Mouse (Mus musculus): ENCODE results near the gene Lrrn3. TPM values are rescaled to one million over a fixed set of nuclear protein-coding genes. Genes with fewer than 3 reads are reported as not detected.

Gene Lrrn3
- polyA plus RNA-seq, 1 experiment: 0.06 TPM

DNA sequence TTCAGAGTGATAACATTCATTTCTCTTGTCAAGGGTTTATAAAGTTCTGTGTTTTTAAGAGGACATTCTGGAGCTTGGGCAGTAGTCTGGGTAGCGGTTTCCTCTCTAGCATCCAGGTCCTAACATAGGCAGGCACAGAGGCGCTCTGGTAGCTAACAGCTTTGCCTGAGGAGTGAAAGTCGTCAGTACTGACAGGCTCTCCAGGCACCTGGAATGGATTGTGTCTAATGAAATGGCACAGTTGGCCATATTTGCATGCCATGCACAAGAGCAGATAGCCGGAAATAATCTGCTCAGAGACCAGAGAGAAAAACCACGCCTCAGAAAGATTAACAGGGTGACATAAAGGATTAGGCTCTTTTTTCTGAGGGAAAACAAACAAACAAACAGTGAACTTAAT, 58.8 kb downstream of the Lrrn3 start:
- no peak overlapping the region for H3K27ac ChIP-seq (ENCODE audit: control insufficient read depth, insufficient read depth, low read depth, low read length)
- no peaks in the 10 kb centered on the region for H3K36me3 ChIP-seq (ENCODE audit: control insufficient read depth, insufficient read depth, low read length)
- H3K4me3 ChIP-seq (ENCODE audit: control insufficient read depth, low read depth, low read length): no peak overlapping the region
- no peaks in the 10 kb centered on the region for H3K4me1 ChIP-seq (ENCODE audit: control insufficient read depth, insufficient read depth, low read length)
- TF ChIP-seq POLR2A (IDR thresholded peaks at IDR 0.05; ENCODE audit: control insufficient read depth, low read depth, low read length) (no peak), CTCF (IDR thresholded peaks at IDR 0.05; ENCODE audit: control insufficient read depth, insufficient read depth, insufficient replicate concordance, low read depth, low read length) (no peak)
- H3K27me3 ChIP-seq (ENCODE audit: control insufficient read depth, insufficient read depth, low read length): no peaks in the 10 kb centered on the region

- H3K36me3 ChIP-seq (ENCODE audit: control insufficient read depth, insufficient read depth, low read length): no peaks in the 10 kb centered on the region
- H3K27me3 ChIP-seq (ENCODE audit: control insufficient read depth, insufficient read depth, low read length): no peaks in the 10 kb centered on the region
- no peak overlapping the region for H3K27ac ChIP-seq (ENCODE audit: control insufficient read depth, insufficient read depth, low read depth, low read length)
- H3K4me3 ChIP-seq (ENCODE audit: control insufficient read depth, low read depth, low read length): no peak overlapping the region
- no peaks in the 10 kb centered on the region for H3K4me1 ChIP-seq (ENCODE audit: control insufficient read depth, insufficient read depth, low read length)
- no peak for TF ChIP-seq POLR2A (IDR thresholded peaks at IDR 0.05; ENCODE audit: control insufficient read depth, low read depth, low read length)
- no peak for TF ChIP-seq CTCF (IDR thresholded peaks at IDR 0.05; ENCODE audit: control insufficient read depth, insufficient read depth, insufficient replicate concordance, low read depth, low read length)
These were observed 61.0 kb downstream of the Lrrn3 start for GRCm38 (mm10) chr12:41425101-41425679.

- no peaks in the 10 kb centered on the region for H3K27me3 ChIP-seq (ENCODE audit: control insufficient read depth, insufficient read depth, low read length)
- no peak overlapping the region for H3K27ac ChIP-seq (ENCODE audit: control insufficient read depth, insufficient read depth, low read depth, low read length)
- TF ChIP-seq CTCF (IDR thresholded peaks at IDR 0.05; ENCODE audit: control insufficient read depth, insufficient read depth, insufficient replicate concordance, low read depth, low read length): no peak
- no peak for TF ChIP-seq POLR2A (IDR thresholded peaks at IDR 0.05; ENCODE audit: control insufficient read depth, low read depth, low read length)
- no peak overlapping the region for H3K4me3 ChIP-seq (ENCODE audit: control insufficient read depth, low read depth, low read length)
- no peaks in the 10 kb centered on the region for H3K4me1 ChIP-seq (ENCODE audit: control insufficient read depth, insufficient read depth, low read length)
- no peaks in the 10 kb centered on the region for H3K36me3 ChIP-seq (ENCODE audit: control insufficient read depth, insufficient read depth, low read length)
These were observed 68.3 kb downstream of the Lrrn3 start for GRCm38 (mm10) chr12:41417961-41418360.

DNA sequence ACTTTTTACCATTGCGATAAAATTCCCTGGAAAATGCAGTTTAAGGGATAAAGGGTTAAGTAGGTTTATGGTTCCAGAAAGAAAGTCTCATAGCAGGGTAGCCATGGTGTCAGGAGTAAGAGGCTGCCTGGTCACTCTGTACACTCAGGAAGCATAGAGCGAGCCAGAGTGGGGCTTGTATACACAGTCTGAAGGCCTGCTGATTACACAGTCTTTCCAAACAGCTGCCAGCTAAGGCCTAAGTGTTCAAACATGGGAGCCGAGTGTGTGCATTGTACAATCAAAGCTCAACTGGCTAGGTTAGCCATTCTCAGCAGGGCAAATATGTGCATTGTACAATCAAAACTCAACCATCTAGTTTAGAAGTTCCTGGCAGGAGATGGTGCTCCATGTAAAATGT, 69.1 kb downstream of the Lrrn3 start:
- TF ChIP-seq CTCF (IDR thresholded peaks at IDR 0.05; ENCODE audit: control insufficient read depth, insufficient read depth, insufficient replicate concordance, low read depth, low read length): no peak
- no peak for TF ChIP-seq POLR2A (IDR thresholded peaks at IDR 0.05; ENCODE audit: control insufficient read depth, low read depth, low read length)
- H3K4me3 ChIP-seq (ENCODE audit: control insufficient read depth, low read depth, low read length): no peak overlapping the region
- H3K36me3 ChIP-seq (ENCODE audit: control insufficient read depth, insufficient read depth, low read length): no peaks in the 10 kb centered on the region
- no peak overlapping the region for H3K27ac ChIP-seq (ENCODE audit: control insufficient read depth, insufficient read depth, low read depth, low read length)
- no peaks in the 10 kb centered on the region for H3K4me1 ChIP-seq (ENCODE audit: control insufficient read depth, insufficient read depth, low read length)
- no peaks in the 10 kb centered on the region for H3K27me3 ChIP-seq (ENCODE audit: control insufficient read depth, insufficient read depth, low read length)

GRCm38 (mm10) chr12:41416635-41417034, 69.6 kb downstream of the Lrrn3 start:
- Histone ChIP-seq H3K4me1 (ENCODE audit: control insufficient read depth, insufficient read depth, low read length) (no peaks in the 10 kb centered on the region), H3K27me3 (ENCODE audit: control insufficient read depth, insufficient read depth, low read length) (no peaks in the 10 kb centered on the region), H3K27ac (ENCODE audit: control insufficient read depth, insufficient read depth, low read depth, low read length) (no peak overlapping the region), H3K4me3 (ENCODE audit: control insufficient read depth, low read depth, low read length) (no peak overlapping the region), H3K36me3 (ENCODE audit: control insufficient read depth, insufficient read depth, low read length) (no peaks in the 10 kb centered on the region)
- TF ChIP-seq CTCF (IDR thresholded peaks at IDR 0.05; ENCODE audit: control insufficient read depth, insufficient read depth, insufficient replicate concordance, low read depth, low read length) (no peak), POLR2A (IDR thresholded peaks at IDR 0.05; ENCODE audit: control insufficient read depth, low read depth, low read length) (no peak)

DNA sequence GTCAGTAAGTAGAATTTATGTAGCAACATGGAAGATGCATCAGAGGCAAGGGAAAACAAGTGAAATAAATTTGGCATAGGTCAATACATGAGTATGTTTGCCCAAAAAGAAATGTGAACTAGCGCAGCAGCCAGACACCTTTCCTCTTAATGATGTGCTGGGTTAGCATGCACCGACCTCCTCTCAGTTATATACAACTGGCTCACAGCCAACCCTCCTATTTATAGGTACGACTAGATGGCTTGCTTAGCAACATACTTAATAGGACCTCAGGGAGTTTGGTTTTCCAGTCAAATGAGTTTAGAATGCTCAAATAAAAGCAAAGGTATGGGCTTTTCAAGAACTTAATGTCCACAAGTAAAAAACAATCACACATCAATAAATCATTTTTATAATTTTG, 76.8 kb downstream of the Lrrn3 start:
- no peaks in the 10 kb centered on the region for H3K27me3 ChIP-seq (ENCODE audit: control insufficient read depth, insufficient read depth, low read length)
- TF ChIP-seq POLR2A (IDR thresholded peaks at IDR 0.05; ENCODE audit: control insufficient read depth, low read depth, low read length): no peak
- no peak for TF ChIP-seq CTCF (IDR thresholded peaks at IDR 0.05; ENCODE audit: control insufficient read depth, insufficient read depth, insufficient replicate concordance, low read depth, low read length)
- no peak overlapping the region for H3K4me3 ChIP-seq (ENCODE audit: control insufficient read depth, low read depth, low read length)
- no peaks in the 10 kb centered on the region for H3K4me1 ChIP-seq (ENCODE audit: control insufficient read depth, insufficient read depth, low read length)
- no peaks in the 10 kb centered on the region for H3K36me3 ChIP-seq (ENCODE audit: control insufficient read depth, insufficient read depth, low read length)
- H3K27ac ChIP-seq (ENCODE audit: control insufficient read depth, insufficient read depth, low read depth, low read length): no peak overlapping the region

- H3K27me3 ChIP-seq (ENCODE audit: control insufficient read depth, insufficient read depth, low read length): no peaks in the 10 kb centered on the region
- no peak for TF ChIP-seq POLR2A (IDR thresholded peaks at IDR 0.05; ENCODE audit: control insufficient read depth, low read depth, low read length)
- no peak for TF ChIP-seq CTCF (IDR thresholded peaks at IDR 0.05; ENCODE audit: control insufficient read depth, insufficient read depth, insufficient replicate concordance, low read depth, low read length)
- H3K4me3 ChIP-seq (ENCODE audit: control insufficient read depth, low read depth, low read length): no peak overlapping the region
- no peaks in the 10 kb centered on the region for H3K4me1 ChIP-seq (ENCODE audit: control insufficient read depth, insufficient read depth, low read length)
- no peaks in the 10 kb centered on the region for H3K36me3 ChIP-seq (ENCODE audit: control insufficient read depth, insufficient read depth, low read length)
- no peak overlapping the region for H3K27ac ChIP-seq (ENCODE audit: control insufficient read depth, insufficient read depth, low read depth, low read length)
These were observed 84.3 kb downstream of the Lrrn3 start for GRCm38 (mm10) chr12:41401923-41402322.
